Mouse (Mus musculus) splenic B cell, adult 2 months (primary cell): Measurements from ENCODE around the gene Vac14.

Source experiments
- DNase-seq: peaks from one replicate; pipeline ENCODE4 v3.0.0-alpha.2; 2011; ENCODE audit warnings: low read depth, low spot score
- H3K27me3 ChIP-seq: 2 replicates; pipeline ENCODE4 v1.6.1; 2012; ENCODE audit warnings: mild to moderate bottlenecking, low read length, moderate library complexity, mixed read lengths; ENCODE audit not compliant: control insufficient read depth, poor library complexity, insufficient read depth, severe bottlenecking
- H3K36me3 ChIP-seq: 2 replicates; pipeline ENCODE4 v1.6.1; 2012; ENCODE audit warnings: mild to moderate bottlenecking, low read length, moderate library complexity, mixed read lengths; ENCODE audit not compliant: control insufficient read depth, poor library complexity, insufficient read depth, severe bottlenecking

Gene Vac14

GRCm38 (mm10) chr8:110751490-110751889 lies 133.1 kb downstream of the Vac14 start:
- no peaks in the 10 kb centered on the region for H3K36me3 ChIP-seq
- DNase-seq, result no peak
- no peaks in the 10 kb centered on the region for H3K27me3 ChIP-seq

GRCm38 (mm10) chr8:110754713-110755112 lies 136.3 kb downstream of the Vac14 start:
- Histone ChIP-seq H3K27me3 (no peaks in the 10 kb centered on the region; the same call in 1 of the 2 replicates), H3K36me3 (no peaks in the 10 kb centered on the region)
- DNase-seq, result no peak

GRCm38 (mm10) chr8:110755511-110756170 lies 137.3 kb downstream of the Vac14 start:
- H3K36me3 ChIP-seq, result no peaks in the 10 kb centered on the region
- no peaks in the 10 kb centered on the region; the same call in 1 of the 2 replicates for H3K27me3 ChIP-seq
- DNase-seq, result no peak

GRCm38 (mm10) chr8:110756196-110756595 lies 137.8 kb downstream of the Vac14 start:
- no peak for DNase-seq
- H3K27me3 ChIP-seq, result no peaks in the 10 kb centered on the region; the same call in 1 of the 2 replicates
- H3K36me3 ChIP-seq, result no peaks in the 10 kb centered on the region

GRCm38 (mm10) chr8:110760280-110760940 lies 142.0 kb downstream of the Vac14 start:
- H3K36me3 ChIP-seq, result no peaks in the 10 kb centered on the region
- DNase-seq, result no peak
- H3K27me3 ChIP-seq, result no peaks in the 10 kb centered on the region; the same call in 1 of the 2 replicates

- Histone ChIP-seq H3K36me3 (no peaks in the 10 kb centered on the region), H3K27me3 (no peaks in the 10 kb centered on the region; the same call in 1 of the 2 replicates)
- DNase-seq, result no peak
Measured at GRCm38 (mm10) chr8:110761185-110761584, 142.8 kb downstream of the Vac14 start.

- H3K27me3 ChIP-seq, result no peaks in the 10 kb centered on the region
- no peak for DNase-seq
- H3K36me3 ChIP-seq, result no peaks in the 10 kb centered on the region
Measured at GRCm38 (mm10) chr8:110761988-110762387, 143.6 kb downstream of the Vac14 start.

GRCm38 (mm10) chr8:110764671-110765070 lies 146.3 kb downstream of the Vac14 start:
- H3K36me3 ChIP-seq, result no peaks in the 10 kb centered on the region
- no peak for DNase-seq

GRCm38 (mm10) chr8:110767261-110767660 lies 148.9 kb downstream of the Vac14 start:
- no peak for DNase-seq
- no peaks in the 10 kb centered on the region for H3K27me3 ChIP-seq
- no peaks in the 10 kb centered on the region for H3K36me3 ChIP-seq

More at GRCm38 (mm10) chr8:110764671-110765070, 146.3 kb downstream of the Vac14 start:
- H3K27me3 ChIP-seq, result no peaks in the 10 kb centered on the region
